Comparison of ENCODE assay signal across 33 mouse cellular contexts in genomic region chr13:59663939-59664712, GRCm38 (mm10). TPM values are rescaled to one million over a fixed set of nuclear protein-coding genes. Genes with fewer than 3 reads are reported as not detected.
DNase-seq lines count a peak whose midpoint lies in the region; ATAC-seq and TF ChIP-seq lines count a peak whose summit lies in the region.
"Had no signal": no experiment of that assay in that cellular context is flagged by ENCODE, and none has a peak within 500 bp of the region (broad histone marks: within the 10 kb centered on the region; RNA-seq: fewer than 3 reads in every experiment).

No protein-coding gene starts in this region.

- H3K4me1 ChIP-seq in kidney, adult 2 months (ENCODE audit: control insufficient read depth, insufficient read depth, low read length): no peaks in the 10 kb centered on the region
- peaks cover 24% of the 10 kb centered on the region for H3K4me1 ChIP-seq in kidney, embryonic 15.5 days
- H3K4me1 ChIP-seq: embryonic facial prominence, embryonic 15.5 days; forebrain, embryonic 15.5 days had no signal

- peak; percentile 57; the same call in 1 of the 2 replicates for ATAC-seq in kidney, embryonic 15.5 days (replicated peaks; ENCODE audit: low FRiP score)
- ATAC-seq in cerebellum, adult (ENCODE audit: insufficient number of reproducible peaks, low FRiP score, low TSS enrichment): no peak
- ATAC-seq: activated CD4-positive, CD25-positive, alpha-beta regulatory T cell, adult 4 months; CD4-positive, CD25-positive, alpha-beta regulatory T cell, adult 4 months; forebrain, embryonic 15.5 days had no signal

- no peak overlapping the region for H3K4me2 ChIP-seq in kidney, embryonic 15.5 days
- H3K4me2 ChIP-seq: embryonic facial prominence, embryonic 15.5 days; forebrain, embryonic 15.5 days; heart, embryonic 11.5 days; heart, embryonic 15.5 days; hindbrain, embryonic 13.5 days had no signal

- no peak overlapping the region for H3K4me3 ChIP-seq in kidney, adult 2 months (ENCODE audit: insufficient read depth, low read depth, low read length)
- no peak overlapping the region for H3K4me3 ChIP-seq in kidney, embryonic 15.5 days (replicated peaks)
- H3K4me3 ChIP-seq: embryonic facial prominence, embryonic 15.5 days; erythroblast, embryonic 14.5 days; forebrain, embryonic 15.5 days; heart, adult 2 months; heart, embryonic 15.5 days; hindbrain, embryonic 13.5 days had no signal

- H3K27ac ChIP-seq in kidney, adult 2 months (ENCODE audit: insufficient read depth, low read depth, low read length): no peak overlapping the region
- no peak overlapping the region for H3K27ac ChIP-seq in kidney, embryonic 15.5 days
- H3K27ac ChIP-seq: embryonic facial prominence, embryonic 15.5 days; forebrain, embryonic 15.5 days; heart, adult 2 months; heart, embryonic 15.5 days; hindbrain, embryonic 13.5 days had no signal

- DNase-seq in adrenal gland, postnatal 14 days: peak; percentile 12
- no peak for DNase-seq in adrenal gland, adult 8-10 months
- peak; percentile 58 for DNase-seq in kidney, adult 2 months
- DNase-seq in kidney, postnatal 4 days: no peak
- DNase-seq in kidney, postnatal 36 days: peak; percentile 59 to 67
- DNase-seq in left cerebral cortex, adult 9 months (ENCODE audit: low spot score in 2 of 2): no peak
- DNase-seq: adrenal gland, postnatal 36 days; B cell, adult 2 months; cerebellum, adult 11 months; cerebellum, adult 8-10 months; cerebellum, postnatal 14 days; embryo, embryonic 11 days; gastrocnemius, postnatal 10 days; heart, adult 2 months; heart, postnatal 14 days had no signal

- no peaks in the 10 kb centered on the region for H3K27me3 ChIP-seq in kidney, adult 2 months (replicated peaks; ENCODE audit: control insufficient read depth, insufficient read depth, low read length)
- H3K27me3 ChIP-seq in kidney, embryonic 15.5 days: no peaks in the 10 kb centered on the region
- H3K27me3 ChIP-seq: embryonic facial prominence, embryonic 15.5 days; forebrain, embryonic 15.5 days; heart, embryonic 15.5 days; hindbrain, embryonic 13.5 days had no signal

- H3K9me3 ChIP-seq in kidney, embryonic 15.5 days (replicated peaks): no peaks in the 10 kb centered on the region
- H3K9me3 ChIP-seq: embryonic facial prominence, embryonic 15.5 days; forebrain, embryonic 15.5 days; heart, embryonic 15.5 days; hindbrain, embryonic 13.5 days had no signal

- TF ChIP-seq CTCF in kidney, adult 2 months (conservative IDR thresholded peaks at IDR 0.05; ENCODE audit: insufficient read depth, insufficient read length, low read depth, low read length): no peak

- no peaks in the 10 kb centered on the region for H3K36me3 ChIP-seq in kidney, adult 2 months (ENCODE audit: control insufficient read depth, insufficient read depth, low read length)
- peaks cover 19% of the 10 kb centered on the region for H3K36me3 ChIP-seq in kidney, embryonic 15.5 days

- TF ChIP-seq POLR2A in kidney, adult 2 months (IDR thresholded peaks at IDR 0.05; ENCODE audit: low read depth, low read length): no peak

- WGBS in kidney, adult 2 months: 56% methylated on average over 19 of the region's 19 CpGs
- 78% methylated on average over 19 of the region's 19 CpGs for WGBS in kidney, embryonic 15.5 days

- no peak overlapping the region for H3K9ac ChIP-seq in kidney, embryonic 15.5 days
- H3K9ac ChIP-seq: embryonic facial prominence, embryonic 15.5 days; forebrain, embryonic 15.5 days; heart, embryonic 15.5 days; hindbrain, embryonic 13.5 days had no signal

RNA-seq across cellular contexts. Expression of gene Golm1, which starts 11.5 kb away (rescaled TPM):
- 10.7 and 13.7 TPM in 2 replicates for total RNA-seq in adrenal gland, postnatal 14 days (2021)
- total RNA-seq in adrenal gland, adult 8-10 months (2022): 10 to 100 TPM in 1 of 4 experiments, 1 to 10 TPM in 3; 7.1 to 10.2 (median 8.1) TPM
- polyA plus RNA-seq in kidney, adult 2 months (2012; rRNA removed): 5.3 and 6.5 TPM in 2 replicates
- polyA plus RNA-seq in kidney, embryonic 15.5 days (2015; fragmentation: Nextera tagmentation; extraction: Ambion mirVana): 37.9 and 40.5 TPM in 2 replicates

RNA-seq across cellular contexts. Expression of gene 4921517D22Rik, which starts 29.8 kb away (rescaled TPM):
- total RNA-seq in adrenal gland, postnatal 14 days (2021): not detected in 2 replicates
- total RNA-seq in adrenal gland, adult 8-10 months (2022): not detected
- polyA plus RNA-seq in kidney, adult 2 months (2012; rRNA removed): not detected in 2 replicates
- not detected in 2 replicates for polyA plus RNA-seq in kidney, embryonic 15.5 days (2015; fragmentation: Nextera tagmentation; extraction: Ambion mirVana)
- total RNA-seq: adrenal gland, adult 18-20 months; adrenal gland, postnatal 36 days; common myeloid progenitor, adult 5-6 weeks; gastrocnemius, postnatal 10 days; gastrocnemius, postnatal 4 days; heart, adult 2 months; heart, postnatal 14 days; hematopoietic stem cell, adult 5-6 weeks; MEL had no signal
- polyA plus RNA-seq: CD4-positive, CD25-positive, alpha-beta regulatory T cell, adult 4 months; embryonic facial prominence, embryonic 11.5 days; embryonic facial prominence, embryonic 15.5 days; erythroblast, embryonic 14.5 days; forebrain, embryonic 11.5 days; forebrain, embryonic 15.5 days; frontal cortex, adult 2 months; heart, adult 2 months; heart, embryonic 11.5 days; heart, embryonic 15.5 days; hindbrain, embryonic 13.5 days had no signal

RNA-seq across cellular contexts. Expression of gene Spata31d1a, which starts 46.0 kb away (rescaled TPM):
- total RNA-seq in adrenal gland, postnatal 14 days (2021): not detected in 2 replicates
- not detected for total RNA-seq in adrenal gland, adult 8-10 months (2022)
- polyA plus RNA-seq in kidney, adult 2 months (2012; rRNA removed): not detected in 2 replicates
- polyA plus RNA-seq in kidney, embryonic 15.5 days (2015; fragmentation: Nextera tagmentation; extraction: Ambion mirVana): 0.04 TPM in 1 of 2 replicates, not detected in the other
- total RNA-seq: adrenal gland, adult 18-20 months; adrenal gland, postnatal 36 days; common myeloid progenitor, adult 5-6 weeks; gastrocnemius, postnatal 10 days; heart, adult 2 months; heart, postnatal 14 days; hematopoietic stem cell, adult 5-6 weeks; MEL had no signal
- polyA plus RNA-seq: activated CD4-positive, CD25-positive, alpha-beta regulatory T cell, adult 4 months; CD4-positive, CD25-positive, alpha-beta regulatory T cell, adult 4 months; embryonic facial prominence, embryonic 11.5 days; erythroblast, embryonic 14.5 days; forebrain, embryonic 11.5 days; heart, embryonic 11.5 days; hindbrain, embryonic 13.5 days had no signal

RNA-seq across cellular contexts. Expression of gene Spata31d1b, which starts 48.0 kb away (rescaled TPM):
- total RNA-seq in adrenal gland, postnatal 14 days (2021): not detected in 2 replicates
- not detected for total RNA-seq in adrenal gland, adult 8-10 months (2022)
- 0.03 TPM in 2 replicates for polyA plus RNA-seq in kidney, adult 2 months (2012; rRNA removed)
- 0.04 TPM in 1 of 2 replicates, not detected in the other for polyA plus RNA-seq in kidney, embryonic 15.5 days (2015; fragmentation: Nextera tagmentation; extraction: Ambion mirVana)
- total RNA-seq: adrenal gland, adult 18-20 months; adrenal gland, postnatal 36 days; common myeloid progenitor, adult 5-6 weeks; gastrocnemius, postnatal 10 days; heart, adult 2 months; heart, postnatal 14 days; hematopoietic stem cell, adult 5-6 weeks; MEL had no signal
- polyA plus RNA-seq: activated CD4-positive, CD25-positive, alpha-beta regulatory T cell, adult 4 months; CD4-positive, CD25-positive, alpha-beta regulatory T cell, adult 4 months; embryonic facial prominence, embryonic 11.5 days; erythroblast, embryonic 14.5 days; forebrain, embryonic 11.5 days; forebrain, embryonic 15.5 days; frontal cortex, adult 2 months; heart, embryonic 11.5 days; heart, embryonic 15.5 days; hindbrain, embryonic 13.5 days had no signal

Comparison
In these comparisons a context has a peak if more than half of its experiments do, and no peak if none do; other contexts are left out.
1. DNase-seq: peak in adrenal gland, postnatal 14 days (single experiment), kidney, adult 2 months (single experiment) and kidney, postnatal 36 days (2 of 2); none in adrenal gland, adult 8-10 months (single experiment), kidney, postnatal 4 days (0 of 2) and left cerebral cortex, adult 9 months (0 of 2).